Mouse (Mus musculus) liver, embryonic 12.5 days (tissue): ENCODE measurements around the gene Sass6. TPM values are rescaled to one million over a fixed set of nuclear protein-coding genes. Genes with fewer than 3 reads are reported as not detected.

Source experiments
- ATAC-seq: fragments of 200-750 bp; cut with Nextera tagmentation; 2 replicates; pipeline ENCODE4 v1.8.0; 2017; ENCODE audit warnings: moderate number of reproducible peaks, mild to moderate bottlenecking, moderate library complexity
- H3K27ac ChIP-seq: fragments of 300-500 bp; sonication (generic); 2 replicates; pipeline ENCODE4 v1.5.1; 2016; ENCODE audit warnings: mild to moderate bottlenecking
- H3K27me3 ChIP-seq: fragments of 300-500 bp; sonication (generic); replicated peaks from 2 replicates; pipeline ENCODE4 v1.6.1; 2016; ENCODE audit warnings: mild to moderate bottlenecking, moderate library complexity
- H3K36me3 ChIP-seq: fragments of 300-500 bp; sonication (generic); 2 replicates; pipeline ENCODE4 v1.6.1; 2016; ENCODE audit warnings: mild to moderate bottlenecking, moderate library complexity
- H3K4me1 ChIP-seq: fragments of 300-500 bp; sonication (generic); 2 replicates; pipeline ENCODE4 v1.6.1; 2016
- H3K4me2 ChIP-seq: fragments of 300-500 bp; sonication (generic); 2 replicates; pipeline ENCODE4 v1.6.1; 2016; ENCODE audit warnings: mild to moderate bottlenecking, moderate library complexity
- H3K4me3 ChIP-seq: fragments of 300-500 bp; sonication (generic); 2 replicates; pipeline ENCODE4 v1.5.1; 2016; ENCODE audit warnings: mild to moderate bottlenecking, moderate library complexity
- H3K9ac ChIP-seq: fragments of 300-500 bp; sonication (generic); 2 replicates; pipeline ENCODE4 v1.6.1; 2016; ENCODE audit warnings: mild to moderate bottlenecking, moderate library complexity
- H3K9me3 ChIP-seq: fragments of 300-500 bp; sonication (generic); replicated peaks from 2 replicates; pipeline ENCODE4 v1.6.1; 2016; ENCODE audit warnings: mild to moderate bottlenecking, moderate library complexity
- WGBS: fragments of 180-500 bp; shearing (Covaris S2); methylation state at CpG from one replicate; pipeline ENCODE4 v1.1.7; 2016; ENCODE audit not compliant: insufficient replicate concordance; 5-methylcytosine and 5-hydroxymethylcytosine counted together
- polyA plus RNA-seq: library from polyadenylated mRNA; unstranded; fragments of >200 nt; fragmentation: Nextera tagmentation; extraction: Ambion mirVana; gene quantifications from 2 replicates; pipeline ENCODE4 v1.2.1, GENCODE M21; 2016

Gene Sass6
- polyA plus RNA-seq, 1 experiment from 2014 or later = 26.3 TPM

DNA sequence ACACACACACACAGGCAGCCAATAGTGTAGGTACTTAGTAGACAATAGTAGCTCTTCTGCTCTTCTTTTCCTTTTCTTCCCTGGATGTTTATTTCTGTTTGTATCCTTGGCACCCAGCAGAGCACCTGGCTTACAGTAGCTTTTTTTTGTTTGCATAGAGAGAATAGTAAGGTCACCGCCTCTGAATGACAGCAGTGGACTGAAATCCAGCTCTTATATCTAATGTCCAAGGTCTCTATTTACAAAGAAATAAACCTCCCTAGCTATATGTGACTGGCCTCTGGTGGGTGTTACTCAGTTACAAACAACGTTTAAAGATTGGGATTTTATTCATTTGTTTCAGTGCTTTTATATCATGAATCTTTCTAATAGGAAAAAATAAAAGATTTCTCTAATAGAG lies 4.9 kb downstream of the Sass6 start:
- WGBS = 80% methylated on average over 2 of the region's 2 CpGs
- Histone ChIP-seq H3K4me3 (no peak overlapping the region), H3K9ac (no peak overlapping the region), H3K4me2 (no peak overlapping the region), H3K4me1 (peaks cover 36% of the 10 kb centered on the region), H3K27me3 (no peaks in the 10 kb centered on the region), H3K9me3 (no peaks in the 10 kb centered on the region), H3K27ac (no peak overlapping the region), H3K36me3 (peaks cover 29% of the 10 kb centered on the region)
- ATAC-seq = no peak

DNA sequence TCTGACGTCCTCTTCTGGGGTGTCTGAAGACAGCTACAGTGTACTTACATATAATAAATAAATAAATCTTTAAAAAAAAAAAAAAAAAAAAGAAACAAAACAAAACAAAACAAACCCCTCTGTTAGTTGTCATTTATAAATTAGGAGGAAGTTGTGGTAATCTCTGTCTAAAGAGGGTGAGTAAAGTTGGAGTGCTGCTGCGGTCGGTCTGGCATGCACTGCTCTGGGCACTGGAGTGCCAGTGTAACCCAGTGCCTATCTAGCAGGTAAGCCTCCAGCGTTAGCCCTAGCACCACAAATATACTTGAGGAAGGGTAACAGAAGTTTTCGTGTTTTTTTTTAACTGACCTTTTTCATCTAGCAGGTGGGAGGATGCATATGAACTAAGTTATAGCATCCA lies 6.2 kb downstream of the Sass6 start:
- H3K9me3 ChIP-seq = no peaks in the 10 kb centered on the region
- H3K4me1 ChIP-seq = peaks cover 33% of the 10 kb centered on the region
- WGBS = 69% methylated on average over 5 of the region's 5 CpGs
- H3K27ac ChIP-seq = no peak overlapping the region
- H3K9ac ChIP-seq = no peak overlapping the region
- H3K27me3 ChIP-seq = no peaks in the 10 kb centered on the region
- peaks cover 37% of the 10 kb centered on the region for H3K36me3 ChIP-seq
- no peak for ATAC-seq
- H3K4me3 ChIP-seq = no peak overlapping the region
- H3K4me2 ChIP-seq = no peak overlapping the region

DNA sequence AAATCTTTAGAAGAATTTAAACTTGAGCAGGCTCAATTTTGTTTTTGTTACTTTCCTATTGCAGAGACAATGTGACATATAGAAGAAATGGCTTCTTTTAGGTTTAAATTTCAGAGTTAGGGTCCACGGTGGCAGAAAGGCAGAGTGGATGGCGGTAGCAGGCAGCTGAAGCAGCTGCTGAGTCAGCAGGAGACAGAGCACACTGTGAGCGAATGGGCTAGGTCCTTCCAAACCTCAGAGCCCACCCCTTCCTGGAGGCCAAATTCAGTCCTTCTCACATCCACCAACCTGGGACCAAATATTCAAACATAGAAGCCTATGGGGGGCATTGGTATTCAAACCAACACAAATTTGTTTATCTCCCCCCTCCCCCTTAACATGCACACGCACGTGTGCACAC lies 7.0 kb downstream of the Sass6 start:
- Histone ChIP-seq H3K9ac (no peak overlapping the region), H3K36me3 (peaks cover 44% of the 10 kb centered on the region), H3K4me3 (no peak overlapping the region), H3K27ac (no peak overlapping the region), H3K4me2 (no peak overlapping the region), H3K9me3 (no peaks in the 10 kb centered on the region), H3K4me1 (peaks cover 26% of the 10 kb centered on the region; the same call in 1 of the 2 replicates), H3K27me3 (no peaks in the 10 kb centered on the region)
- 91% methylated on average over 5 of the region's 5 CpGs for WGBS
- ATAC-seq = no peak

DNA sequence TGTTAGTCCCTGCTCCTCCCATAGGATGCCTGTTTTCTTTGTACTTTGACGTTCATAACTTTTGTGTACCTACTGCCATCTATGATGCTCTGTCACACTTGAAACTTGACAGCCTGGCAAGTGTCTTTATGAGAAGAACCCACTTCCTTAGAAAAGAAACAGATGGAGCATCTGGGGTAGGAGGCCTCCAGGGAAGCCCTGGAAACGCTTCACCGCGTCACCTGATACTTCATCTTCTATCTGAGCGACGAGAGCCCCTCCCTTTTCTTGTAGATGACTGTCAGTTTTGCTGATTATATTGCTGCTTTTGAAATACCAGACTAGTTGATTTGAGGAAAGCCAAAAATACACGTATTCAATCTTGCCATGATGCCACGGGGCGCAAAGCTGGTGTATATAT lies 9.8 kb downstream of the Sass6 start:
- Histone ChIP-seq H3K27ac (no peak overlapping the region), H3K4me3 (no peak overlapping the region), H3K9ac (no peak overlapping the region)

DNA sequence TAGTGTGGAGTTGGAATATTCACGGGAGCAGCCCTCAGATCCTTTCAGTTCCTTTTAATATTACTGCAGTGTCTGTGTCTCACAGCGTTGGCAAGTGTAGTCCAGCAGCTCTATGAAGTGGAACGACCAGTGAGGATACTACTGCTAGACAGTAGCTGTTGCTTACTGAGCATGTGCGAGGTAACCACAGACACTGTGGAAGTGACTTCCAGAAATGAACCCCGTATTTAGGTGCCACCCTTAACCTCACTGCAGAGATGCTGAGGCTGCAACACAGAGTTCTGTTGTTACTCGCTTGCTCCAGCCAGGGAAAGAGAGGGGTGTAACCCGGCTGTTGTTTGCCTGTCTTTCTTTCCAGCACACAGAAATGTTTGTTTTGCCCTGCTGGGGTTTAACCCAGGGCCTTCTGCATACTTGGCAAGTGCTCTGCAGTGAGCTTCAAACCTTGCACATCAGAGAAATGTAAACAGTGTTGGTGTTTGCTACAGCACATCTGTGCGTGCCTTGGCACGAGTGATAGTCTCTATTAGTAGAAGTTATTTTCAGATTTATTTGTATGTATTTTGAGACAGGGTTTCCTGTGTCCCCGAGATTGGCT lies 19.6 kb downstream of the Sass6 start, which contains the start of gene Trmt13:
Gene Trmt13 (minus strand): TSS at position 293 of the 598 bp plus-strand sequence.
- Histone ChIP-seq H3K36me3 (peaks cover 79% of the 10 kb centered on the region), H3K27me3 (no peaks in the 10 kb centered on the region), H3K9ac (no peak within 1 kb of the TSS), H3K9me3 (no peaks in the 10 kb centered on the region), H3K4me3 (no peak within 1 kb of the TSS), H3K27ac (no peak within 1 kb of the TSS), H3K4me1 (peaks cover 25% of the 10 kb centered on the region), H3K4me2 (no peak within 1 kb of the TSS)
- WGBS = 82% methylated on average over 10 of the region's 10 CpGs
- peak; percentile 56; the same call in 1 of the 2 replicates for ATAC-seq

More for the DNA sequence above, 9.8 kb downstream of the Sass6 start:
- no peaks in the 10 kb centered on the region for H3K9me3 ChIP-seq
- peaks cover 1% of the 10 kb centered on the region; the same call in 1 of the 2 replicates for H3K4me1 ChIP-seq
- H3K27me3 ChIP-seq = no peaks in the 10 kb centered on the region
- ATAC-seq = no peak
- WGBS = 84% methylated on average over 9 of the region's 9 CpGs
- peaks cover 64% of the 10 kb centered on the region for H3K36me3 ChIP-seq
- H3K4me2 ChIP-seq = no peak overlapping the region

DNA sequence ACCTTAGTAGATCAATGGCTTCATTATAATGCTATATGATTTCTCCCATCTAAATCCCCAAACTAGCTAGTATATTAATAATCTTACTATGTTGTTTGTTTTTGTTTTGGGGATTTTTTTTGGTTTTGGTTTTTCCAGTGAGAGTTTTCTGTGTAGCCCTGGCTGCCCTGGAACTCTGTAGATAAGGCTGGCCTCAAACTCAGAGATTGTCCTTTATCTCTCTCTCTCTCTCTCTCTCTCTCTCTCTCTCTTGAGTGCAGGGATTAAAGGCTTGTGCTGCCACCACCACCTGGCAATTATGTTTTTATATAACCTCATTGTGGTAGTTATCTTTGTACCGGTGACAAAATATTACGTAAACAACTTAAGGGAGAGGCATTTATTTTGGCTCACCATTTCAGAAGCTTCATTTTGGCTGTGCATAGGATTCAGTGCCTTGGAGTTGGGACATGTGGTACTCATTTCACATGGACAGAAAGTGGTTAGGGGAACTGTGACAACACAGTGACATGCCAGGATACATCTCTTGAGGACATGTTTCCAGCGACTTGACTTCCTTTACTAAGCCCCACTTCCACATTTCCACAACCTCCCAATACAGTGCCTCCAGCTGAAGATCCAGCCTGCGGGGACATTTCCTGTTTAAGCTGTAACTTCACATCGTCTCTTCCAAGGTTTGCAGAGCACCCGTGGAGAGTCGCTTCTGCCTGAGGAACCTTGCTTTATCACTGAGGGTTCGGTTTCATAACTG lies 20.7 kb downstream of the Sass6 start:
- H3K9ac ChIP-seq = no peak overlapping the region
- ATAC-seq = no peak
- H3K27ac ChIP-seq = no peak overlapping the region
- peaks cover 31% of the 10 kb centered on the region for H3K4me1 ChIP-seq
- no peaks in the 10 kb centered on the region for H3K27me3 ChIP-seq
- WGBS = 71% methylated on average over 8 of the region's 8 CpGs
- H3K4me3 ChIP-seq = no peak overlapping the region
- H3K4me2 ChIP-seq = no peak overlapping the region
- H3K36me3 ChIP-seq = peaks cover 79% of the 10 kb centered on the region
- no peaks in the 10 kb centered on the region for H3K9me3 ChIP-seq

DNA sequence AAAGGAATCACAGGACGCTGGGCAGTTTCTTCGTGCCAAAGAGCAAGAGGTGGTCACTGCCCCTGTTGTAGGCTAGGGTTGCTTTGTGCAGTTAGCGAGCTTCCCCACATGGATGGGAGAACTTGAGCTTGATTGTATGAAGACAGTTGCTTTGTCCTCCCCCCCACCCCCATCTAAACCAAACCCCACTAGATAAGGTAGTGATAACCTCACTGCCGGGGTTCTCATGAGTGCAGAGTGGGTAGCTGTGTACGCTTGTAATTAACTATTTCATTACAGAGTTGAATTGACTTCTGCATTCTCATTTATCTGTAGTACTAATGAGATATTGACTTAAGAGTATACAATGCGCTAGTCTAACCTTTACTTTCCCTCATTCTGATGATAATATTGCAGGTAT lies 24.1 kb downstream of the Sass6 start:
- peaks cover 36% of the 10 kb centered on the region for H3K4me1 ChIP-seq
- H3K36me3 ChIP-seq = peaks cover 86% of the 10 kb centered on the region
- no peak for ATAC-seq
- no peaks in the 10 kb centered on the region for H3K27me3 ChIP-seq
- H3K9ac ChIP-seq = no peak overlapping the region
- no peak overlapping the region for H3K27ac ChIP-seq
- H3K9me3 ChIP-seq = no peaks in the 10 kb centered on the region
- H3K4me2 ChIP-seq = no peak overlapping the region
- WGBS = 59% methylated on average over 6 of the region's 6 CpGs
- H3K4me3 ChIP-seq = no peak overlapping the region

DNA sequence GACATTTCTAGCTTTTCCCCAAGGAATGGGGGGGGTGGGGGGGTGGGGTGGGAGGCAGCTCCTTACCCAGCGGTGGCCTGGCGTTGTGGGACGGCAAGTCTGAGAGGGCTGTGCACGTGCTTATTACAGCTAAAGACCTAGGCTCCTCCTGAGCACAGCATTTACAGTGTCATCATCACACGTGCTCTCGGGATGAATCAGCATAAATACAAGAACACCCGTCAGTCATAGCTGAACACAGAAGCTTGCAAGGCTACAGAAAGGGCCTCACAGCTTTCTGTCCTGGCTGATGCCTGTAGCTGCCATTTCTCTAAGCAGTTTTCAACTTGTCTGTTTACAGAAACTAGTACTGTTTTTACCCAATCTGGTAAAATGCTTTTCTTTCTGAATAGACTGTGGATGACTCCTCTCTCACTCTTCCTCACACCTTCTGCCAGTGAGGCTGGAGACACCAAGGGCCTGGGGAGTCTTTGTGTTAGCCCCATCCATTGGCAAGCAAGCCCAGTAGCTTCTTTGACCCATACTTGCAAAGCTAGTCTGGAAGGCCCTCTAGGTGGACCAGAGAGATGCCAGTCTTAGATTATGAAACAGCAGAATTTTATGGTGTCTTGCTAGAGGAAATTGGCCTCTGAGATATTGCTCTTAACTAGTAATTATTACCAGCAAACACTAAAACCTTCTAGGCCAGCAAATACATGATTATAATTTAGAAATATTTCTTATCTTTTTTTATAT lies 26.0 kb downstream of the Sass6 start:
- H3K4me1 ChIP-seq = peaks cover 17% of the 10 kb centered on the region
- ATAC-seq = peak; percentile 92
- peaks cover 67% of the 10 kb centered on the region for H3K36me3 ChIP-seq
- 57% methylated on average over 7 of the region's 7 CpGs for WGBS
- no peak overlapping the region for H3K4me2 ChIP-seq
- H3K27me3 ChIP-seq = no peaks in the 10 kb centered on the region
- peak overlapping the region; percentile 70; the same call in 1 of the 2 replicates for H3K27ac ChIP-seq
- no peaks in the 10 kb centered on the region for H3K9me3 ChIP-seq
- no peak overlapping the region for H3K4me3 ChIP-seq
- no peak overlapping the region for H3K9ac ChIP-seq

DNA sequence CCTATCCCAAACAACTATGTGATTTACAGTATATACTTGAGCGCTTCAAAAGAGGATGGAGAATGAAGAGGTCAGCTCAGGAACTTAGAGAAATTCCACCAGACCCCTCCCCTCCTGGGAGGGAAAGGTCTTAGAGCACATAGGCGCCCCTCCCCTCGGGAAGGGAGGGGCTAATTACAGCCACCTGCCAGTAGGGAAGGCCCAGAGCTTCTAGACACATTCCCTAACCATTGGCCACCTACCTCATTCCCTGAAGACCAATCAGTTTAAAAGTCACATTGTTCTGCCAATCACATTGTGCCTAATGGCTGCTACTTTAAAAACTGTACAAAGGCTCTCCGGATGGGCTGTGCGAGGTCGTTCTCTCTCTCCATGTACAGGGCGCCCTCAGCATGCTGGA lies 27.9 kb downstream of the Sass6 start:
- Histone ChIP-seq H3K36me3 (peaks cover 71% of the 10 kb centered on the region), H3K4me1 (peaks cover 16% of the 10 kb centered on the region), H3K9ac (no peak overlapping the region), H3K9me3 (no peaks in the 10 kb centered on the region), H3K4me3 (no peak overlapping the region), H3K27me3 (no peaks in the 10 kb centered on the region), H3K27ac (no peak overlapping the region), H3K4me2 (no peak overlapping the region)
- ATAC-seq = no peak
- WGBS = 81% methylated on average over 7 of the region's 7 CpGs

DNA sequence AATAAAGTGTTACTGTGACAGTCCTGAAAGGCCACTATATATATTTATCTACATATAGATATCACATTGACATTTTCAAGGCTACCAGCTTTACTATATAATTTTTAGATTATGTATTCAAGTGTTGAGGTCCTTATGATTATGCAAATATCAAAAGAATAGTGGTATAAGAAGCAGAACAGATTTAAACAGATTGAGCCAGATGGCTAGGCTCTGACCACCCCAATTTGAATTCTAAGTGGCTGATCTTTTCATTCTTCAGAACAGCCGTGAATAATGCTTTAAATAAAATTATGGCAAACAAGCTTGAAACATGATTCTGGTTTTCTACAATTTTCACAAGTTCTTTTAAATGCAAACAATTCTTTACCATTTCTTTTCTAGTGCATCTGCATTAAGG lies 36.7 kb downstream of the Sass6 start:
- Histone ChIP-seq H3K36me3 (peaks cover 90% of the 10 kb centered on the region), H3K4me2 (no peak overlapping the region), H3K9me3 (no peaks in the 10 kb centered on the region), H3K9ac (no peak overlapping the region), H3K4me1 (no peaks in the 10 kb centered on the region), H3K27ac (no peak overlapping the region), H3K4me3 (no peak overlapping the region), H3K27me3 (no peaks in the 10 kb centered on the region)
- ATAC-seq = no peak
- WGBS = 74% methylated on average over 1 of the region's 1 CpGs

DNA sequence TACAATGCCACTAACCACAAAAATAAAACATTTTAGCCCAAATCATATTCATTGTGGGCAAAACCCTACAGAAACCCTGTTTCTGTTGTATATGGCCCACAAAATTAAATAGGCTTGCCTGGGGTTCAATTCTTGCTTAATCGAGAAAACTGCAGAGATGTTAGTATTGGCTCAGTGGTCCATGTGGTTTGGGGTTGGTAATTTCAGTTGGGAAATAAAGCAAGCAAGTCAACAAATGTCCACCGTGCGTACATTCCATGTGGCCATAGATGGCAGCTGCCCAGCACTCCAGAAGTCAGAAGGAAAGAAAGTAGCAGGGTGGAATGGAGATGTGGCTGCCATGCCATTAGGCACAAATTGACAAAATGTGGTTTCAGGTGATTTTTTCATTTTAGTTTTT lies 38.2 kb downstream of the Sass6 start:
- no peaks in the 10 kb centered on the region for H3K9me3 ChIP-seq
- ATAC-seq = no peak
- H3K9ac ChIP-seq = no peak overlapping the region
- H3K36me3 ChIP-seq = peaks cover 89% of the 10 kb centered on the region
- no peak overlapping the region for H3K27ac ChIP-seq
- H3K4me2 ChIP-seq = no peak overlapping the region
- H3K4me1 ChIP-seq = no peaks in the 10 kb centered on the region
- H3K4me3 ChIP-seq = no peak overlapping the region
- 86% methylated on average over 3 of the region's 3 CpGs for WGBS
- no peaks in the 10 kb centered on the region for H3K27me3 ChIP-seq

DNA sequence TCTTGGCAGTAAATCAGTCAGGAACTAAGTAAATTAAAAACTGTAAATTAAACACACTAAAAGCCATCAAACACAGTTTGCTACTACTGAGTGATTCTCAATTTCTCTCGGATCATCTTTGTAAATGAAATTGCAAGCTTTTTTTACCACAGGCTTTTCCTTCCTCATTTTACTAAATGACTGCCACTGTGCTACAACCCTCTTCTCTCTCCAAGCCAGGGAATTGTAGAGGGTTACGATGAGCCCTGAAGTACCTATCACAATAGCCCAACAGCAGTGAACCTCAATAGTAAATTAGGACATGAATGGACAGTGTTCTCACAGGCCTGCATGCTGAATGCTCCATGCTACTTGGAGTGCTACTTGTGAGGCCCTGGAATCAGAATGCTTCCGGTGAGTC lies 39.3 kb downstream of the Sass6 start:
- Histone ChIP-seq H3K27me3 (no peaks in the 10 kb centered on the region), H3K4me3 (no peak overlapping the region), H3K4me2 (no peak overlapping the region), H3K27ac (no peak overlapping the region), H3K9me3 (no peaks in the 10 kb centered on the region), H3K4me1 (no peaks in the 10 kb centered on the region), H3K9ac (no peak overlapping the region), H3K36me3 (peaks cover 90% of the 10 kb centered on the region)
- ATAC-seq = no peak
- 80% methylated on average over 3 of the region's 3 CpGs for WGBS
